Mouse (Mus musculus) bone marrow macrophage, adult 2 months (primary cell): ENCODE measurements around the gene S100a16. TPM values are rescaled to one million over a fixed set of nuclear protein-coding genes. Genes with fewer than 3 reads are reported as not detected.
A peak's percentile ranks its signal among the peaks of the same experiment; 100 is the strongest.

Experiments used
- H3K27ac ChIP-seq: 2 replicates; pipeline ENCODE4 v1.5.1; 2012; ENCODE audit warnings: low read depth, low read length; ENCODE audit not compliant: insufficient read depth
- H3K4me1 ChIP-seq: 2 replicates; pipeline ENCODE4 v1.6.1; 2012; ENCODE audit warnings: low read length; ENCODE audit not compliant: control insufficient read depth, insufficient read depth
- H3K4me3 ChIP-seq: 2 replicates; pipeline ENCODE4 v1.5.1; 2012; ENCODE audit warnings: mild to moderate bottlenecking, low read length, moderate library complexity; ENCODE audit not compliant: insufficient read depth
- CTCF ChIP-seq: IDR thresholded peaks from 2 replicates; pipeline ENCODE4 v1.5.1; 2012; ENCODE audit warnings: low read depth, mild to moderate bottlenecking, low read length, moderate library complexity
- POLR2A ChIP-seq: IDR thresholded peaks from 2 replicates; pipeline ENCODE4 v1.6.1; 2012; ENCODE audit warnings: mild to moderate bottlenecking, low read depth, low read length, borderline replicate concordance
- polyA plus RNA-seq: library from polyadenylated mRNA; stranded (reverse); fragments of >200 nt; gene quantifications from 2 replicates; pipeline ENCODE4 v1.2.4, GENCODE M21; 2012; ENCODE audit not compliant: missing spikeins, insufficient read depth, insufficient read length

Gene S100a16
- polyA plus RNA-seq, 1 experiment, result 0.50 TPM

DNA sequence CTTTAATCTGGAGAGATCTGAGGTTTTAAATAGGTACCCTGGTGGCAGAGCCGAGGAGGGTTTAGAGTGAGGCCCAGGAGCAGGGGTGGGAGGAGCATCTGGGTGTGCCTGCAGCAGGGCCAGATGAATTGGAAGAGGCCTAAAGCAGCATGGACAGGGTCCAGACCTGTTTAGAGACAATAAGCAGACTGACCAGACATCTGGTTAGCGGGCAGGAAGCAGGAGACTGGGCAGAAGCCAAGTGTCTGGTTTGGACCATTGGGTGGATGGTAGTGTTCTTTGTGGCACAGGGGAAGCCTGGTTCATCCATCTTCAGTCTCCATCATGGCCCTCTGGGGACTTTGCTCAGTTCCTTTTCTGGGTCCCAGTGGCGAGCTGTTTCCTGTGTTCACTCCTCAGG, 46.8 kb downstream of the S100a16 start:
- Histone ChIP-seq H3K27ac (no peak overlapping the region), H3K4me1 (peaks cover 31% of the 10 kb centered on the region), H3K4me3 (no peak overlapping the region)
- TF ChIP-seq POLR2A (no peak), CTCF (no peak)

DNA sequence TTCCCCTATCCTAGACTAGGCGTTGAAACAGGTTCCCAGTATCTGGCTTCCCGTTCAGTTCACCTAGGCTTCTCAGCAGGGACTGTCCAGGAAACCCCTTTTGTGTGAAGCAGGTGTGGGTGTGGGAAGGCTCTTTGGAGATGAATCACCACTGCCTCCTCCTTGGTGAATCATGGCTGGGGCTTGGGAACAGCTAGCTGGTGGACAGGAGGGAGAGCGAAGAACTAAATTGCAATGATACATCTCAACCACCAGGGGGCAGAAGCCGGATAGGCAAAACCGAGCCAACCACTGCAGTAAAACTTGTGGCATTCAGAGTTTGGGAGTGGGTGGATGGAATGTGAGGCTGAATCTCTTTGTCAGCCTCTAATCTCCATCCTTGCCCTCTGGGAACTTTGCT, 48.5 kb downstream of the S100a16 start:
- Histone ChIP-seq H3K27ac (no peak overlapping the region), H3K4me1 (peaks cover 45% of the 10 kb centered on the region), H3K4me3 (no peak overlapping the region)
- no peak for TF ChIP-seq POLR2A
- TF ChIP-seq CTCF, result peak; percentile 79

- TF ChIP-seq CTCF, result no peak
- no peak for TF ChIP-seq POLR2A
- peaks cover 45% of the 10 kb centered on the region for H3K4me1 ChIP-seq
- H3K27ac ChIP-seq, result peak overlapping the region; percentile 91
These were observed 49.1 kb downstream of the S100a16 start for GRCm38 (mm10) chr3:90586016-90586643.

GRCm38 (mm10) chr3:90586906-90587305, 49.9 kb downstream of the S100a16 start:
- Histone ChIP-seq H3K4me1 (peaks cover 45% of the 10 kb centered on the region), H3K27ac (peak overlapping the region; percentile 91), H3K4me3 (peak overlapping the region; percentile 24)
- TF ChIP-seq POLR2A, result no peak
- no peak for TF ChIP-seq CTCF

More at GRCm38 (mm10) chr3:90586016-90586643, 49.1 kb downstream of the S100a16 start:
- no peak overlapping the region for H3K4me3 ChIP-seq

GRCm38 (mm10) chr3:90587361-90588101, 50.5 kb downstream of the S100a16 start:
- TF ChIP-seq POLR2A (no peak), CTCF (no peak)
- H3K4me1 ChIP-seq, result peaks cover 45% of the 10 kb centered on the region
- peak overlapping the region; percentile 24 for H3K4me3 ChIP-seq

GRCm38 (mm10) chr3:90589390-90589789, 52.3 kb downstream of the S100a16 start:
- TF ChIP-seq CTCF (no peak), POLR2A (no peak)
- H3K4me3 ChIP-seq, result no peak overlapping the region

More at GRCm38 (mm10) chr3:90587361-90588101, 50.5 kb downstream of the S100a16 start:
- H3K27ac ChIP-seq, result peak overlapping the region; percentile 91

DNA sequence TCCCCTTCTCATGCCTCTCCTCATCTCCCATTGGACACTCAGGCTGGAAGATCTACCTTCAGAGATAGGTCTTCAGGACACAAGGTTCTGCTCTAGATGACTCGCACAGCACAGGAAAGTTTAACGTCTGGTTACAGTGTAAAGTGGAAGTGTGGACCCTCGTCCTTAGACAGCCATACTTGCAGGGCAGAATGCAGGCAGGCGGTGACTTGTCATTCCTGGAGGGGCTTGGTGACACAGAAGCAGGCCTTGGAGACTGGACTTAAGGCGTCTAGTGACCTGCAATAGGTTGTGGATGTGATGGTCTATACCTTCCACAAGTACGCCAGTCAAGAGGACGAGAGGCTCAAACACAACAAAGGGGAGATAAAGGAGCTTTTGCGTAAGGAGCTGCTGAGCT, 52.9 kb downstream of the S100a16 start, which contains the start of gene S100a2:
S100a2 (plus strand) TSS at position 301 of the 400 bp plus-strand sequence.
- no peak for TF ChIP-seq POLR2A
- no peak for TF ChIP-seq CTCF
- Histone ChIP-seq H3K4me3 (no peak within 1 kb of the TSS), H3K27ac (peak within 1 kb of the TSS; percentile 51), H3K4me1 (peaks cover 53% of the 10 kb centered on the region)

More at GRCm38 (mm10) chr3:90589390-90589789, 52.3 kb downstream of the S100a16 start:
- Histone ChIP-seq H3K4me1 (peaks cover 49% of the 10 kb centered on the region), H3K27ac (peak overlapping the region; percentile 51)

Other genes with a start within 250 kb of the S100a16 start
- 45.6 and 48.2 TPM in 2 replicates for gene Gatad2b, start 244.1 kb upstream of the S100a16 start, polyA plus RNA-seq
- 0.72 and 0.83 TPM in 2 replicates for gene Slc27a3, start 147.3 kb upstream of the S100a16 start, polyA plus RNA-seq
- gene Ints3, start 103.6 kb upstream of the S100a16 start, polyA plus RNA-seq, result 18.9 and 20.4 TPM in 2 replicates
- gene Npr1, start 71.4 kb upstream of the S100a16 start, polyA plus RNA-seq, result 0.17 and 0.89 TPM in 2 replicates
- 29.3 and 29.8 TPM in 2 replicates for gene Ilf2, start 61.1 kb upstream of the S100a16 start, polyA plus RNA-seq
- 96.6 and 101 TPM in 2 replicates for gene Snapin, start 46.2 kb upstream of the S100a16 start, polyA plus RNA-seq
- 56.9 and 59.9 TPM in 2 replicates for gene Chtop, start 27.8 kb upstream of the S100a16 start, polyA plus RNA-seq
- 228 and 247 TPM in 2 replicates for gene S100a1, start 22.9 kb upstream of the S100a16 start, polyA plus RNA-seq
- 120 and 139 TPM in 2 replicates for gene S100a13, start 22.8 kb upstream of the S100a16 start, polyA plus RNA-seq
- gene S100a14, start 10.4 kb upstream of the S100a16 start, polyA plus RNA-seq, result 0.40 TPM in 1 of 2 replicates, not detected in the other
- not detected in 2 replicates for gene S100a3, start 23.3 kb downstream of the S100a16 start, polyA plus RNA-seq
- not detected in 2 replicates for gene S100a2, start 53.0 kb downstream of the S100a16 start, polyA plus RNA-seq
- not detected in 2 replicates for gene Gm42674, start 64.7 kb downstream of the S100a16 start, polyA plus RNA-seq
- gene S100a4, start 66.5 kb downstream of the S100a16 start, polyA plus RNA-seq, result 2,861 and 3,059 TPM in 2 replicates
- gene S100a5, start 71.3 kb downstream of the S100a16 start, polyA plus RNA-seq, result not detected in 2 replicates
- 1,285 and 1,346 TPM in 2 replicates for gene S100a6, start 75.6 kb downstream of the S100a16 start, polyA plus RNA-seq
- gene S100a7a, start 116.8 kb downstream of the S100a16 start, polyA plus RNA-seq, result 0.63 TPM in 1 of 2 replicates, not detected in the other
- 16.7 and 16.9 TPM in 2 replicates for gene S100a8, start 131.7 kb downstream of the S100a16 start, polyA plus RNA-seq
- gene S100a9, start 158.5 kb downstream of the S100a16 start, polyA plus RNA-seq, result 23.9 and 24.5 TPM in 2 replicates
- not detected in 2 replicates for gene Pglyrp4, start 189.7 kb downstream of the S100a16 start, polyA plus RNA-seq
- not detected in 2 replicates for gene Gm5849, start 240.6 kb downstream of the S100a16 start, polyA plus RNA-seq